Mouse (Mus musculus): ENCODE measurements around the gene Hnrnpa2b1. TPM values are rescaled to one million over a fixed set of nuclear protein-coding genes. Genes with fewer than 3 reads are reported as not detected.

The Hnrnpa2b1 gene
- total RNA-seq, 2 experiments from 2014 or later = 483 to 488 TPM

DNA sequence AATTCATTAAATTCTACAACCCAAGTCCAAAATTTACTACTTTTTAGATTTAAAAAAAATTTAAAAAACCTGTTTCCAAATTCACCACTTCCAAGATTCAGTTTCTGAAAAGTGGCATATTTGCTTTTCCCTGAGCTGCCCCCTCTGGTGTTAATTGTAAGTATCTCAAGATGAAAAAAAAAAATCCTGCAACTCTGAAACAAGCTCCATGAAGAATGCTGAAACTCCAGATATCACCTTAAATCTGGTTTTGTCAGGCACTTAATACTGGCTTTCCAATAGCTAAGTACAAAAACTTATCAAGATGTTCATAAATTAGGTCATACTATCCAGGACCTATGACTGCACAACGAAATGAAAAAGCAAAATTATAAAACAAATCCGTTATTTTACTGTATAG, 2.0 kb downstream of the Hnrnpa2b1 start:
- TF ChIP-seq CTCF (IDR thresholded peaks at IDR 0.05) = peak; percentile 61
- H3K27ac ChIP-seq = no peak overlapping the region
- intact Hi-C loops (cut with DNase I) = loop anchor here (1.0 to 2.0 kb wide), 2 partner anchors 42 to 83 kb away; no protein-coding TSS in a partner anchor
- peak overlapping the region; percentile 99 for H3K4me3 ChIP-seq
- no peak for DNase-seq (ENCODE audit: extremely low spot score in 1 of 2, low spot score in 2 of 2)

DNA sequence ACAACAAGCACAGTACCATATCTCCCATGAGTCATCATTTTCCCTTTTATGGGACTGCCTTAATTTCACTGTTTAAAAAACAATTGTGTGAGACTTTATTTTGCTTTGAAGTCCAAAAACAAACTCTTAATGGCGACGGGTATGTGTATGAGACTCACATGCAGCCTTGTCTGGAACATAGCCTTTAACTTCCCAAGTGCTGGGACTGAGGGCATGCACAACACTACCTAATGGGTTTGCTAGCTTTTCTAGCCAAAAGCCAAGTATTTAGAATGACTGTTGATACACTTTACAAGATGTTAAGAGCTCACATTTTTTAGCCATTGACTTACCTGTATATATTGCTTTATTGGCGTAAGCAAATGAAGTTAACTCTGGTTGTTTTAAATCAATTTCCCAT, 9.3 kb downstream of the Hnrnpa2b1 start:
- intact Hi-C loops (cut with DNase I) = no loop called here
- H3K27ac ChIP-seq = no peak overlapping the region
- TF ChIP-seq CTCF (IDR thresholded peaks at IDR 0.05) = no peak
- DNase-seq (ENCODE audit: extremely low spot score in 1 of 2, low spot score in 2 of 2) = no peak
- no peak overlapping the region for H3K4me3 ChIP-seq

DNA sequence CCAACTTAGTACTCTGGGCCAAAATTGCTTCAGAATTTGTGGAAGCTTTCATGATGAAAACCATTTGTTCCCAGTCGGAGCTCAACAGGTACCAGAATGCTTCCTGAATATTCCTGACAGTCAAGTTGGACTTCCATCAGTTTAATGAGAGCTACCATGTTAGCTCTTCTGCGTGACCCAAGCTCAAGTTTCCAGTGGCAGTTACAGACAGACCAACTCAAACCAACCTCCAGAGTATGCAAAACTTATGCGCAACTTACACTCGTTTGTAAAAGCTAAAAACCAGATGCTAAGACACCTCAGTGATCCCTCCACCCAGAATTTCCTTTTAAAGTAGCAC, 9.7 kb downstream of the Hnrnpa2b1 start:
- no peak for DNase-seq (ENCODE audit: extremely low spot score in 1 of 2, low spot score in 2 of 2)
- H3K4me3 ChIP-seq = no peak overlapping the region
- no peak for TF ChIP-seq CTCF (IDR thresholded peaks at IDR 0.05)
- intact Hi-C loops (cut with DNase I) = no loop called here
- H3K27ac ChIP-seq = no peak overlapping the region

DNA sequence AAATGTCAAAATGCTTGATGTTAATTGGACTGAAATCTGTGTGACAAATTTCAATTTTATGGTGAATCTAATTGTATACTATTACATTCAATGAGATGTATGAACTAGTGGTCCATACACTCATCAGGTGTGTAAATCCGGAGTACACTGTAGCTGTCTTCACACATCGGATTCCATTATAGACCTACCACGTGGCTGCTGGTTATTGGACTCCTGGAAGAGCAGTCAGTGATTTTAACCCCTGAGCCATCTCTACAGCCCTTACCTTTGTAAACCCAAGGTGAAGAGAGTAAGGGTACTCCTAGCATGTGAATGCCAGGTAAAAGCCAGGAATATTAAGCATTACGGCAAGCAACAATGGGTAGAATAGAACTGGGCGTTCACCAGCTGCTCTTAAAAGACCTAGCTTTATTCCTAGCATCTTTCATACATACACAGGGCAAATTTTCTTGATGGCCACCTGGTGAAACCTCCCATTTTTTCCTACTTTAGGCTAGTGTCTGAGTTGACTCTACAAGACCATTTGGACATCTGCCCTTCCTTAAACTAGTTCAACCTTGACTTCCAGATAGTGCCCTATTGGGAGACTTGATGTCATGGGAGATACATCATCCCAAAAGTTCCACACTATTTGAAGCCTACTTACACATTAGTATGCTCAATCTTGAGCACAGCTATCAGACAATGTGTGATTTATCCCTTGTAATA, 10.2 kb downstream of the Hnrnpa2b1 start:
- H3K4me3 ChIP-seq = no peak overlapping the region
- intact Hi-C loops (cut with DNase I) = no loop called here
- no peak overlapping the region for H3K27ac ChIP-seq
- TF ChIP-seq CTCF (IDR thresholded peaks at IDR 0.05) = no peak; the same call in 1 of the 2 replicates
- no peak for DNase-seq (ENCODE audit: extremely low spot score in 1 of 2, low spot score in 2 of 2)

DNA sequence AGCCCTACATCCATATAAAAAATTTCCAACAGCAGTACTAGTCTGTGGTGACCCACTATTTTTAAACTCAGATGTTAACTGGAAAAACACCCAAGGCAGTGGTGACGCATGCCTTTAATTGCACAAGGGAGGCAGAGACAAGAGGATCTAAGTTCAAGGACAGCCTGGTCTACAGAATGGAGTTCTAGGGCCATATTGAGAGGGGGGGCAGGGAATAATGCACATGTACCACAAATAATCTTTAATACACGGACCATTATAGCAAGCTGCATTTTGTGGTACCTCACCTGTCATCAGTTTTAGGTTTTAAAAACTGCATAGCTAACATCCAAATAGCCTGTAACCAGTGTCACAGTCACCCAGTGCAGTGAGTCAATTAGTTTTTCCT, 10.8 kb downstream of the Hnrnpa2b1 start:
- Histone ChIP-seq H3K4me3 (no peak overlapping the region), H3K27ac (no peak overlapping the region)
- no peak for DNase-seq (ENCODE audit: extremely low spot score in 1 of 2, low spot score in 2 of 2)
- intact Hi-C loops (cut with DNase I) = no loop called here
- TF ChIP-seq CTCF (IDR thresholded peaks at IDR 0.05) = no peak

DNA sequence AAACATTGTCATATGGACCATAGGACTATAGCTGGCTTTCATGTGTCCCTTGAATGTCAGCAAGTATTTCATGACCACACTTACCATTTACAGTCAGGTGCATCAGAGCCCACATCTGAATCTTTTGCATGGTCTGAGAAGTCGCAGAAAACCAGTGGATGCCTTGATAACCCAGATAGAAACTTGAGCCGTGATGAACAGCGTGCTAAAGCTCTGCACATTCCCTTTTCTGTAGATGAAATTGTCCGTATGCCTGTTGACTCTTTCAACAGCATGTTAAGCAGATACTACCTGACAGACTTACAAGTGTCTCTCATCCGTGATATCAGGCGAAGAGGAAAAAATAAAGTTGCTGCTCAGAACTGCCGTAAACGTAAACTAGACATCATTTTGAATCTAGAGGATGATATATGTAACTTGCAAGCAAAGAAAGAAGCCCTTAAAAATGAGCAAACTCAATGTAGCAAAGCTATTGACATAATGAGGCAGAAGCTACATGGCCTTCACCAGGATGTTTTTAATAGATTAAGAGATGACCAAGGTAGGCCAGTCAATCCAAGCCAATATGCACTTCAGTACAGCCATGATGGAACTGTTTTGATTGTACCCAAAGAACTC, 11.8 kb downstream of the Hnrnpa2b1 start:
- no peak overlapping the region for H3K4me3 ChIP-seq
- intact Hi-C loops (cut with DNase I) = no loop called here
- TF ChIP-seq CTCF (IDR thresholded peaks at IDR 0.05) = no peak
- DNase-seq (ENCODE audit: extremely low spot score in 1 of 2, low spot score in 2 of 2) = no peak
- H3K27ac ChIP-seq = no peak overlapping the region

DNA sequence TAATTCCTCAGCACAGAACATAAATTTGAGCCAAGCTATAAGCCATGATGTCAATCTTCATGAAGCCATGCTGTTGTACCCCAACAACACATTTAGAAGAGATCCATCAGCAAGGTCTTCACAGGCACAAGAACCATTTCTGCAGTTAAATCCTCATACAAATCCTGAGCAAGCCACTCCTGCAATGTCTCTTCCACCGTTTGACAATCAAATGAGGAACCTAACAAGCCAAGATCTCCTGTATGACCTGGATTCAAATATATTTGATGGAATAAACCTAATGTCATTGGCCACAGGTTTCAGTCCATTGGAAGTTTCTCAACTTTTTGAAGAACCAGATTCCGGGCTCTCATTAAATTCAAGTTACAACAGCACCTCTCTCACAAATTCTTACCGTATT, 12.4 kb downstream of the Hnrnpa2b1 start:
- Histone ChIP-seq H3K27ac (no peak overlapping the region), H3K4me3 (no peak overlapping the region)
- TF ChIP-seq CTCF (IDR thresholded peaks at IDR 0.05) = no peak
- intact Hi-C loops (cut with DNase I) = no loop called here
- no peak for DNase-seq (ENCODE audit: extremely low spot score in 1 of 2, low spot score in 2 of 2)

DNA sequence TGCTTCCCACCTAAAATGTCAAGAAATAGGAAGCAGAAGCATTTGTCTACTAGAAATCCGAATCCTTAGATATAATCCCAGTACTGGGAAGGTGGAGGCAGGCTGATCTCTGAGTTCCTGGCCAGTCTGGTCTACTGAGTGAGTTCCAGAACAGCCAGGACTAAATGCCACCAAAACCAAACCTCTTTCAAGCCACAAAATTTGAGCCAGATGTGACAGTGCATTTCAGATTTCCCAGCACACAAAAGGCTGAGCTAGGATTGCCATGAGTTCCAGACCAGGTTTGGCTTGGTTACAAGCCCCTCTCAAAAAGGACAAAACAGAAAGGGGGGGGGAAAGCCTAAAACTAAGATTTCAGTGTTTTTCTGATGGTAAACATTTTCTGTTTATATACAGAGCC, 13.5 kb downstream of the Hnrnpa2b1 start:
- Histone ChIP-seq H3K27ac (no peak overlapping the region), H3K4me3 (no peak overlapping the region)
- intact Hi-C loops (cut with DNase I) = no loop called here
- no peak for TF ChIP-seq CTCF (IDR thresholded peaks at IDR 0.05)
- no peak for DNase-seq (ENCODE audit: extremely low spot score in 1 of 2, low spot score in 2 of 2)

DNA sequence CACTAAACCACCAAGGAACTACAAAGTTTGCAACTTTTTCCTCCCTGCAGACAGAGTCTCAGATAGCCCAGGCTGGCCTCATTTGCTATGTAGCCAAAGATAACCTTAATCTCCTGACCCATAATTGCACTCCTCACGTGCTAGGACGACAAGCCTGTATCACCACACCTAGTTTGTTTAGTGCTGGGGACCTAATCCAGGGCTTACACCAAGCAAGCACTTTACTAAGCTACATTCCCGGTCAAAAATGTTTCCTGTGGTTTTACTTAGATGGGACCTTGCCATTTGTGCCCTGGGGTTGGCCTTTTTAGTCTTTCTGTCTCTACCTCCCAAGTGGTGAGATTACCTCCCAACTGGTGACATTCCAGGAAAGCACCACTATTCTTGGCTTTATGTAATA, 14.7 kb downstream of the Hnrnpa2b1 start:
- Histone ChIP-seq H3K27ac (no peak overlapping the region), H3K4me3 (no peak overlapping the region)
- intact Hi-C loops (cut with DNase I) = loop anchor here (5.0 kb wide), 1 partner anchor 73 kb away; no protein-coding TSS in a partner anchor
- no peak for DNase-seq (ENCODE audit: extremely low spot score in 1 of 2, low spot score in 2 of 2)
- TF ChIP-seq CTCF (IDR thresholded peaks at IDR 0.05) = no peak

DNA sequence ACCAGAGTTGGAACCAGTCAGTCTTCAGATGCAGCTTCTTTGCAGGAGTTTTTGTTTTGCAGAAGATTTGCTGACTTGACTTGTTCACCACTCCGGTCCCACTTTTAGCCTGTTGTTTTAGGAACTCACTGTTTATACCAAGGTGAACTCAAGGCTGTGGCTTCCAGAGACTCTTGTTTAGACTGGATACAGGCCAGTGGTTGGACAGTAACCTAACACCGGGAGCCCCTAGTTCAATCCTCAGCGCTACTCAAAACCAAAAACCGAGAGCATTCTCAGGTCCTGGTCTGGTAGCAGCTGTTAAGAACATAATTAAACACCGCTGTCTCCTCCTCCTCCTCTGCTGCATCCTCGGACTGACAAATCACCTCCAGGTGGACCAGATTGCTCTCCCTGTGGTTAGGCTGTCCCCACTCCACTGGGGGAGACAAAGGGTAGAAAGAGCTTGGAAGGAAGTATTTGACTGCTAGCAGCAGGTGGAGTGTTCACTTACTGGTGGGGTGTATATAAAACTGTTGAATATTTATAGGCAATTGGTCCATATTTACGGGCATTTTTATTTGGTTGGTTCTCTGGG, 16.7 kb downstream of the Hnrnpa2b1 start:
- Histone ChIP-seq H3K4me3 (no peak overlapping the region), H3K27ac (no peak overlapping the region)
- intact Hi-C loops (cut with DNase I) = loop anchor here (5.0 kb wide), 1 partner anchor 71 kb away; no protein-coding TSS in a partner anchor
- no peak for DNase-seq (ENCODE audit: extremely low spot score in 1 of 2, low spot score in 2 of 2)
- TF ChIP-seq CTCF (IDR thresholded peaks at IDR 0.05) = no peak

DNA sequence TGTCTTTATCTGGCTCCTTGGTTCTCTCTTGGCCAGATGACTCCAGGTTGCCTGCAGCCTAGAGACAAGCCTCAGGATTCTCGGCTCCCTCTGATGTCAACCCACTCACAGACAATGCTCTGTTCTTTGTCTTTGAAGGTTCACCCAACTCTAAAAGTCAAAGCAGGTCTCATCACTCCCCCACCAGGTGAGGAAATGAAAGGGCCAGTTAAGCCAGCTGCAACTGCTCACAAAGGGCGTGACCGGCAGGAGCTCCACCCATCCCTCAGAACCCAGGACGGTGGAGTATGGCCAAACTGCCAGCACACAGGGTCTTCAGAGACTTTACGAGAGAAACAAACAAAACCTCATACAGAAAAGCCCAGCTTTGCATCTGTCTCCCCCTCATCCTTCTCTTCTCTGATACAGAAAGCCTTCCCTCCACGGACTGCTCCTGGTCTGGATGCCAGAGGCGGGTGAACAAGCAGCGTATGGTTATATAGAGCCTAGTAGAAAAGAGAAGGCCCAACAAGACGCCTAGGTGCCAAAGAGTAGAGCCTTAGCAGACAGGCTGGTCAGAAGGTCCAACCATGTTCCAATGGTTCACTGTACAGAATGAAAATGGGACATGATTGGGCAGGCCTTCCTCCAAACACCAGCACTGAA, 27.4 kb downstream of the Hnrnpa2b1 start:
- DNase-seq (ENCODE audit: extremely low spot score in 1 of 2, low spot score in 2 of 2) = no peak
- Histone ChIP-seq H3K27ac (no peak overlapping the region), H3K4me3 (no peak overlapping the region)
- intact Hi-C loops (cut with DNase I) = no loop called here
- no peak for TF ChIP-seq CTCF (IDR thresholded peaks at IDR 0.05)

DNA sequence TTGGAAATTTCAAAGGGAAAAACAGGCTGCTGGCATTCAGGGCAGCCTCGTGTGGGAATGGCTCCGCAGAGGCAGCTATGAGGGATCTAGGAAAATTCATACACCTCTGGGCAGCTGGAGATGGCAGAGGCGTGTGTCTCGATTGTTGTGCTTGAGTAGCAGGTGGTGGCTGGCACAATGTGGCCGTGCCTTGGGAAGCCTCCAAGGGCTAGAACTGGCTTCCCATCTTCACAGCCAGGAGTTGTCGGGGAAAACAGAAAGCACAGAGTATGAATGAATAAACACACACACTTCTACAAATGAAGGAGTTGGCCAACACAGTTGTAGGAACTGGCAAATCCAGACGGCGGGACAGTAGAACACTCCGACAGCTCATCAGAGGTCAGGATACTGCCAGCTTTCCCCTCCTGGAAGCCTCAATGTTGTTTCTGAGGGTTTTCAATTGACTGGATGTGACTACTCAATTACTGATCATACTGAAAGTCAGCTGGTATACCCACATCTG, 30.8 kb downstream of the Hnrnpa2b1 start:
- no peak for DNase-seq (ENCODE audit: extremely low spot score in 1 of 2, low spot score in 2 of 2)
- Histone ChIP-seq H3K27ac (no peak overlapping the region), H3K4me3 (no peak overlapping the region)
- intact Hi-C loops (cut with DNase I) = no loop called here
- no peak for TF ChIP-seq CTCF (IDR thresholded peaks at IDR 0.05)

All from left cerebral cortex, adult 2 months (tissue).